In genomic region chr9:116137645-116138044, GRCm38 (mm10) we compare ENCODE assay signal across 19 mouse cellular contexts. TPM values are rescaled to one million over a fixed set of nuclear protein-coding genes. Genes with fewer than 3 reads are reported as not detected.
DNase-seq lines count a peak whose midpoint lies in the region; ATAC-seq and TF ChIP-seq lines count a peak whose summit lies in the region.
"Had no signal": no experiment of that assay in that cellular context is flagged by ENCODE, and none has a peak within 500 bp of the region (broad histone marks: within the 10 kb centered on the region; RNA-seq: fewer than 3 reads in every experiment).

No protein-coding gene starts in this region.

- no peak overlapping the region for H3K4me3 ChIP-seq in gastrocnemius, adult 2 months
- H3K4me3 ChIP-seq: forebrain, embryonic 13.5 days; heart, embryonic 13.5 days; intestine, embryonic 15.5 days had no signal

- peak; percentile 23 for ATAC-seq in activated CD4-positive, CD25-positive, alpha-beta regulatory T cell, adult 4 months
- no peak for ATAC-seq in granulocyte monocyte progenitor cell, adult 5-6 weeks (replicated peaks; ENCODE audit: poor library complexity, severe bottlenecking)
- ATAC-seq: forebrain, embryonic 13.5 days; hindbrain, embryonic 16.5 days; intestine, embryonic 15.5 days had no signal

- peak overlapping the region; percentile 67; the same call in 1 of the 2 replicates for H3K27ac ChIP-seq in gastrocnemius, adult 2 months
- H3K27ac ChIP-seq: forebrain, embryonic 13.5 days; heart, embryonic 13.5 days; intestine, embryonic 15.5 days had no signal

- no peak for TF ChIP-seq CTCF in gastrocnemius, adult 2 months (IDR thresholded peaks at IDR 0.05)

- intact Hi-C loops in gastrocnemius, adult 2 months (cut with DNase I) = no loop called here

- no peak for DNase-seq in gastrocnemius, adult 2 months
- no peak for DNase-seq in gastrocnemius, postnatal 25 days
- DNase-seq in induced T-regulatory cell, adult 2 months (ENCODE audit: low read depth) = peak; percentile 28
- peak; percentile 34 to 48 for DNase-seq in natural killer cell, adult 2 months (ENCODE audit: low spot score in 2 of 2)
- no peak for DNase-seq in kidney, postnatal 10 days
- DNase-seq in ovary, postnatal 14 days (ENCODE audit: low spot score) = no peak
- DNase-seq: adrenal gland, postnatal 10 days; cerebellum, adult 18-20 months; cerebellum, adult 9-11 months; cerebellum, postnatal 36 days; gastrocnemius, postnatal 10 days; heart, postnatal 36 days had no signal

RNA-seq across cellular contexts. Expression of gene Tgfbr2, which starts 37.5 kb away (rescaled TPM):
- total RNA-seq in gastrocnemius, adult 2 months (2021) = 10 to 100 TPM; 18.4 to 23.5 TPM
- total RNA-seq in gastrocnemius, postnatal 25 days (2021) = 10 to 100 TPM; 18.8 to 20.3 TPM
- polyA plus RNA-seq in activated CD4-positive, CD25-positive, alpha-beta regulatory T cell, adult 4 months (2017; shearing (Covaris generic)) = 10 to 100 TPM; 22.9 to 28.0 TPM
- total RNA-seq in granulocyte monocyte progenitor cell, adult 5-6 weeks (2014; fragmentation: Nextera tagmentation) = 6.8 and 9.5 TPM in 2 replicates
- 4.3 and 6.5 TPM in 2 replicates for total RNA-seq in granulocyte monocyte progenitor cell, adult 5-6 weeks (2017)
- polyA plus RNA-seq: G1E had no signal

Comparison
In these comparisons a context has a peak if more than half of its experiments do, and no peak if none do; other contexts are left out.
1. DNase-seq: peak in induced T-regulatory cell, adult 2 months (single experiment) and natural killer cell, adult 2 months (2 of 2); none in gastrocnemius, adult 2 months (single experiment), gastrocnemius, postnatal 25 days (single experiment), kidney, postnatal 10 days (single experiment) and ovary, postnatal 14 days (single experiment).